Mouse (Mus musculus) embryonic facial prominence, embryonic 11.5 days (tissue): ENCODE data around the gene Blnk. TPM values are rescaled to one million over a fixed set of nuclear protein-coding genes. Genes with fewer than 3 reads are reported as not detected.

ENCODE experiments used
- ATAC-seq: fragments of 200-750 bp; cut with Nextera tagmentation; replicated peaks from 2 replicates; pipeline ENCODE4 v1.8.0; 2017; ENCODE audit warnings: low read depth; ENCODE audit not compliant: insufficient number of reproducible peaks, low FRiP score, low TSS enrichment
- DNase-seq: peaks from one replicate; pipeline ENCODE4 v3.0.0-alpha.2; 2015; ENCODE audit warnings: low spot score
- H3K27ac ChIP-seq: fragments of 300-500 bp; sonication (generic); replicated peaks from 2 replicates; pipeline ENCODE4 v1.5.1; 2014; ENCODE audit warnings: mild to moderate bottlenecking, low read depth, low read length, control low read depth
- H3K27me3 ChIP-seq: fragments of 300-500 bp; sonication (generic); 2 replicates; pipeline ENCODE4 v1.6.1; 2014; ENCODE audit warnings: mild to moderate bottlenecking, low read length, moderate library complexity, mixed read lengths; ENCODE audit not compliant: control insufficient read depth, insufficient read depth
- H3K36me3 ChIP-seq: fragments of 300-500 bp; sonication (generic); replicated peaks from 2 replicates; pipeline ENCODE4 v1.6.1; 2014; ENCODE audit warnings: low read depth, mild to moderate bottlenecking, low read length, moderate library complexity, mixed read lengths; ENCODE audit not compliant: control insufficient read depth, insufficient read depth
- H3K4me1 ChIP-seq: fragments of 300-500 bp; sonication (generic); 2 replicates; pipeline ENCODE4 v1.6.1; 2014; ENCODE audit warnings: low read length, mixed read lengths; ENCODE audit not compliant: control insufficient read depth, insufficient read depth
- H3K4me2 ChIP-seq: fragments of 300-500 bp; sonication (generic); 2 replicates; pipeline ENCODE4 v1.6.1; 2014; ENCODE audit warnings: low read depth, mild to moderate bottlenecking, control low read depth, low read length, moderate library complexity
- H3K4me3 ChIP-seq: fragments of 300-500 bp; sonication (generic); 2 replicates; pipeline ENCODE4 v1.5.1; 2014; ENCODE audit warnings: low read depth, low read length, control low read depth
- H3K9ac ChIP-seq: fragments of 300-500 bp; sonication (generic); replicated peaks from 2 replicates; pipeline ENCODE4 v1.6.1; 2014; ENCODE audit warnings: mild to moderate bottlenecking, control low read depth, low read length
- H3K9me3 ChIP-seq: fragments of 300-500 bp; sonication (generic); replicated peaks from 2 replicates; pipeline ENCODE4 v1.6.1; 2016; ENCODE audit warnings: mild to moderate bottlenecking, low read length, inconsistent platforms, mixed read lengths; ENCODE audit not compliant: control insufficient read depth
- WGBS: fragments of 180-500 bp; shearing (Covaris S2); extraction: QIAGEN DNeasy Blood & Tissue Kit; methylation state at CpG from one replicate; pipeline ENCODE4 v1.1.7; 2014; 5-methylcytosine and 5-hydroxymethylcytosine counted together
- polyA plus RNA-seq: library from polyadenylated mRNA; unstranded; fragments of >200 nt; fragmentation: Nextera tagmentation; extraction: Ambion mirVana; gene quantifications from 2 replicates; pipeline ENCODE4 v1.2.1, GENCODE M21; 2014

Blnk gene
- polyA plus RNA-seq, 1 experiment from 2014 or later = 1.2 TPM

DNA sequence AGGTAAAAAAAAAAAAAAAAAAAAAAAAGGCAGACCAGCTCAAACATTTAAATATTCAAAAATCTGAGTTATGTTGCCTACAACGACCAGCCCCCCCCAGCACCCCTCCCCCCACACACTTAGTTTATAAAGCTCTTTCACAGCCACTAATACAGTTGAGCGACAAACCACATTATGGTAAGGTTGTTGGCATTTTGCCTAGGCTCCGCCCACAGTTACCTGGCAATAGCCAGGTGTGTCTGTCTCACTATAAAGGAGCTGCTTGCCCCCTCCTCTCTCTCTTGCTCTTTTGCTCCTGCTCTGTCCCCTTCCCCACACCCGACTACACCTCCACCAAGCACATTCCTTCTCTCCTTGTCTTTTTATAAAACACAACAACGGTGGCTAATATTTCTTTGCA, 17.3 kb upstream of the Blnk start:
- Histone ChIP-seq H3K9me3 (no peaks in the 10 kb centered on the region), H3K27me3 (no peaks in the 10 kb centered on the region), H3K4me1 (no peaks in the 10 kb centered on the region), H3K36me3 (no peaks in the 10 kb centered on the region), H3K4me2 (no peak overlapping the region), H3K9ac (no peak overlapping the region), H3K4me3 (no peak overlapping the region), H3K27ac (no peak overlapping the region)
- 27% methylated on average over 5 of the region's 5 CpGs for whole genome bisulfite sequencing
- DNase-seq (no peak), ATAC-seq (no peak)

DNA sequence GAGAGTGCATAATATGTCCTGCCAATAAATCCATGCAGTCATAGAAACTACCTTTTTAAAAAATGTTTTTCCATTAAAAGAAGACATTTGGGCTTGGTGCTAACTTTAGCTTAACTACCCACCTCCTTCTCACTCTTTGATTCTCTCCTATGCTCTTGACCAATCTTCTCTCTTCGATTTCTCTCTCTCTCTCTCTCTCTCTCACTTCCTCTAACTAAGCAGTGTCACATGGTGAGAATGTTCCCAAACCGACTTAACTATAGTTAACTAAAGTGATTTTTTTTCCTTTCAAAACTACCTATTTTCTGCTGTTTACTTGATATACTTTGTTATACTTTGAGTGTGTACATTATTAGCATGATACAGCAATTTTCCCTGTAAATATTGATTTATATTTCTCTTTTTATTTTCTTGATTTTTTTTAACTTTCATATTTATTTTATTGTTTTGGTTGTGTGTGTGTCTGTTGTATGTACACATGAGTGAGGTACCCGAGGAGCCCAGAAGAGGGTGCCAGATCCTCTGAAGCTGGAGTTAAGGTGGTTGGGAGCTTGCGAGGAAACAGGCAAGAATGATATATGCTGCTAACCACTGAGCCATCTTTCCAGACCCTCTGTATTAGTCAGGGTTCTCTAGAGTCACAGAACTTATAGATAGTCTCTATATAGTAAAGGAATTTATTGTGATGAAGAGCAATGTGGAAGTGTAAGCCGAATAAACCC, 14.5 kb upstream of the Blnk start:
- DNase-seq (no peak), ATAC-seq (no peak)
- Histone ChIP-seq H3K9ac (no peak overlapping the region), H3K36me3 (no peaks in the 10 kb centered on the region), H3K27me3 (no peaks in the 10 kb centered on the region), H3K9me3 (no peaks in the 10 kb centered on the region), H3K4me1 (no peaks in the 10 kb centered on the region), H3K27ac (no peak overlapping the region), H3K4me3 (no peak overlapping the region), H3K4me2 (no peak overlapping the region)
- 87% methylated on average over 5 of the region's 5 CpGs for WGBS

DNA sequence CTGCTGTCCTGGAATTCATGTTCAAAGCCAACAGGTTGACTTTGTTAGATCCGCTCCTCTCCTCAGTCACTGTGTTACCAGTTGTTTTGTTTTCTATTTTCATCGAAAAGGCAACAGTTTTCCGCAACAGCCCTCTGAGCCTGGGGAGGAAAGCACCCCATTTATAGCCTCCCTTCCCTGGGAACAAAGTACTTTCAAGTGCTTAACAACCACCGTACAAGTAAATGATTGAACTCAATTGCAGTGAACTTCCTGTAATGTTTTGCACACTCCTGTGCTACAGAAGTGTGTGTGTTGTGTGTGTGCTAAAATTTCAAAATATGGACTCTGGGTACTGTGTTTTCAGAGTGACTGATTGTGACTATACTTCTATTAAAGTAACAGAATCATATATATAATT, 13.4 kb upstream of the Blnk start:
- Histone ChIP-seq H3K9me3 (no peaks in the 10 kb centered on the region), H3K4me2 (no peak overlapping the region), H3K27ac (no peak overlapping the region), H3K4me1 (no peaks in the 10 kb centered on the region), H3K4me3 (no peak overlapping the region), H3K36me3 (no peaks in the 10 kb centered on the region), H3K27me3 (no peaks in the 10 kb centered on the region), H3K9ac (no peak overlapping the region)
- WGBS = 71% methylated on average over 4 of the region's 4 CpGs
- DNase-seq (no peak), ATAC-seq (no peak)

DNA sequence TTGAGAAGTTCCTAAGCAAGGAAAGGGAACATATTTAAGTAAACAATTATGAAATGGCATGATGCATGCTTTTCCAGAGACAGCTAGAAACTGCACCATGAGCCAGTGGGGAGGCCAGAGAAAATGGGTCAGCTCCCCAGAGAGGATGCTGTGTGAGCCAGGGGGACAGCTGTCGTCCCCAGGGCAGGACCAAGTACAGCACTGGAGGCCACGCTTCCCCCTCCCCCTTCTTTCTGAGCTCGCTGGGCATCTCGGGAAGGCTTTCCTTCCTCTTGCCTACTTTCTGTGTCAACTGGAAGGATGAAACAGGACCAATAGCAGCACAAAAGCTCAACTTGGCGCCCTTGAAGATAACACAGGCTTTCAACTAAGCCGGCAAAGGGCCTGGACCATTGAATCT, 13.0 kb upstream of the Blnk start:
- Histone ChIP-seq H3K9ac (no peak overlapping the region), H3K9me3 (no peaks in the 10 kb centered on the region), H3K27ac (no peak overlapping the region), H3K4me1 (no peaks in the 10 kb centered on the region), H3K4me2 (no peak overlapping the region), H3K36me3 (no peaks in the 10 kb centered on the region), H3K27me3 (no peaks in the 10 kb centered on the region), H3K4me3 (no peak overlapping the region)
- 31% methylated on average over 6 of the region's 6 CpGs for WGBS
- DNase-seq (no peak), ATAC-seq (no peak)

DNA sequence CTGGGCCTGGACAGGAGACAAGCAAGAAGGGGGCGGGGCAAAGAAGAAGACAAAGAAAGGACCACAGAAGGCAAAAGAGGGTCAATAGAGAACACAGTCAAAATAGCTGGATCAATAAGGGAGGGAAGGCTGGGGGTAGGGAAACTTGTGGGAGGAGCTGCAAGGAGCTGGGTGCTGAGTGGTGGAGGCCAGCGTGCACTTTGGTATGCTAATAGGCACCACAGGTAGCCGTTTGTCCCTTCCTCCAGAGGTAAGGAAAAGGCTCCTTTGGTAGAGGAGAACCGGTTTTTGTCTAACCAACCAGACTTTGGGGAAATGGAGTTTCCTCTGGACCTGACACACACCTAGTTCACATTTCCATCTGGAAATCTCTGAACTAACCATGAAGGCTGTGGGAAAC, 12.3 kb upstream of the Blnk start:
- no peak for ATAC-seq
- no peak for DNase-seq
- H3K9ac ChIP-seq = no peak overlapping the region
- no peak overlapping the region for H3K27ac ChIP-seq
- no peaks in the 10 kb centered on the region for H3K36me3 ChIP-seq
- H3K9me3 ChIP-seq = no peaks in the 10 kb centered on the region
- H3K4me1 ChIP-seq = no peaks in the 10 kb centered on the region
- no peak overlapping the region for H3K4me2 ChIP-seq
- H3K4me3 ChIP-seq = no peak overlapping the region
- 18% methylated on average over 4 of the region's 4 CpGs for WGBS
- H3K27me3 ChIP-seq = no peaks in the 10 kb centered on the region

DNA sequence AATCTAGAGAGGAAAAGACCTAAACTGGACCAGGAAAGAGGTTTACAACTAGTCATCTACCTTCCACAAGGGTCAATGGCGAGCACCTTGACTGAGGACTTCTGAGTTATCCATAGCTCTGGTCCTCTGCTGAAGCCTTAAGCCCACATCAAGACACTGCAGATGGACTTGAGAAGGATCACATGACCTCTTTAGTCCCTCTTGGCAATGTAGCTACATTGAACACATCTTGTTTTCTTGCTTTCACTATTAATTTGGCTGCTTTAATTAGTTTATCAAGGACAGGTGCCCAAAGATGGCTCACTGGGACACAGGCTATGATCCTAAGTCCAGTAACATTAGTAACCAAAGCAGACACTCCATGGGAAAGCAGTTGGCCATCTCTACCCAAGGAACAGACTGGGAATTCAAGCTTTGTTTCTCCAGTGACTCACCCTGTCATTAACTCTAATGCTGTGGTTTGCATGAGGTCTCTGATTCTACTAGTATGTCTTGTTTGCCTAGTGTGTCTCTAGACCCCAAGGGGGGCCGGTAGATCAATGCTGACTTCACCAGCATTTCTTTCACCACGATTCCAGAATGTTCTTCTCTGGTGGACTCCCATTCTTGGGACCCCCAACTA, 9.5 kb upstream of the Blnk start:
- WGBS = 88% methylated on average over 3 of the region's 3 CpGs
- DNase-seq = no peak

DNA sequence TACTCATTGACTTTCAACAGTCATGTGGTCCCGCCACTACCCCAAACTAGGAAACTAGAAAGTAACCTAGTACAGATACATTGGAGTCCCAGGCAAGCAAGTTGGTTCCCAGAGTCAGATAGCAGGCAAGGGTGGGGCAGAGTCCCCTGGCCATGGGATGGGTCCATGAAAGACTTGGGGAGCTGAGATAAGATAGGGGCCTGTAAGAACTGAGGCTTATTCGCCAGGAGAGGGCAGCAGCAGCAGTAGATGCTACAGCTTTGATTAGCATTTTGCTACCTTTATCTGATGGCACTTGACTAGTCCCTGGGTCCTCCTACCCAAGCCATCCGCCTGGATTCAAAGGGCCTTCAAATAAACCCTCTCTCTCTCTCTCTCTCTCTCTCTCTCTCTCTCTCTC, 5.2 kb upstream of the Blnk start:
- H3K4me2 ChIP-seq = no peak overlapping the region
- DNase-seq (no peak), ATAC-seq (no peak)
- no peak overlapping the region for H3K4me3 ChIP-seq
- H3K27ac ChIP-seq = no peak overlapping the region
- H3K27me3 ChIP-seq = no peaks in the 10 kb centered on the region
- no peaks in the 10 kb centered on the region for H3K9me3 ChIP-seq
- no peaks in the 10 kb centered on the region for H3K36me3 ChIP-seq
- H3K9ac ChIP-seq = no peak overlapping the region
- H3K4me1 ChIP-seq = no peaks in the 10 kb centered on the region
- 61% methylated on average over 3 of the region's 3 CpGs for WGBS

More for the DNA sequence above, 9.5 kb upstream of the Blnk start:
- Histone ChIP-seq H3K4me1 (no peaks in the 10 kb centered on the region), H3K36me3 (no peaks in the 10 kb centered on the region), H3K9ac (no peak overlapping the region), H3K4me2 (no peak overlapping the region), H3K4me3 (no peak overlapping the region), H3K27ac (no peak overlapping the region), H3K9me3 (no peaks in the 10 kb centered on the region), H3K27me3 (no peaks in the 10 kb centered on the region)
- ATAC-seq = no peak

DNA sequence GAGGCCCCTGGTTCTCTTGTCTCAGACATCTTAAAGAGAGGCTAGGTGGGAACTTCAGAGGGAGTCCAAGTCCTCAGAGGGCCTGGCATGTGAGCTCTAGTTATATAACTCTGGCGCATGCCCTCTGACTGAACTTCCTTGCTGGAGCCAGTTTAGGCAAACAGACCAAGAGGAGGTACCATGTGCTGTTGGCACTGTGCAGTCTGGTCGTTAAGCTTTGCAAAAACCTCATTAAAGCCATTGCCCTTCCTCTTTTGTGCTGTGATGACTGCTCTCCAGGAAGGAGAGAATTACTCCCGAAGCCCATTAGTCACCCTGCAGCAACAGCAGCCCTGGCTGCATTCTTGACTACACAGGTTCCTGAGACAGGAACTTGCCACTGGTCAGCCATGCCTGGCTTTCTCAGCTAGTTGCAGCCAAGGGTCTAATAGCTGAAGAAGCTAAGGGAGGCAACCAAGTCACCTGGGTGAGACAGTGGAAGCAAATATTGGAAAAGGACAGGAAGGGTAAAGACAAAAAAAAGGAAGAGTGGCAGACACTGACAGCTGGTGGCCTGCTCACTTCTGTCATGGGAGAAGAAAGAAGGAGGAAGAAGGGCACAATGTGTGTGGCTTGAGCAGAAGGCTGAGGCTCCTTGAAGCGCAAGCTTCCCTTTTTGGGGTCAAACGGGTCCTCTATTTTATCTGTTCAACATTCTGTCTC, 4.3 kb upstream of the Blnk start:
- Histone ChIP-seq H3K4me3 (no peak overlapping the region), H3K27ac (no peak overlapping the region), H3K36me3 (no peaks in the 10 kb centered on the region), H3K4me2 (no peak overlapping the region), H3K9ac (no peak overlapping the region), H3K27me3 (no peaks in the 10 kb centered on the region), H3K4me1 (no peaks in the 10 kb centered on the region), H3K9me3 (no peaks in the 10 kb centered on the region)
- no peak for ATAC-seq
- 74% methylated on average over 5 of the region's 5 CpGs for WGBS
- DNase-seq = no peak
